Mouse (Mus musculus) neural tube, embryonic 14.5 days (tissue): ENCODE measurements at regions not wholly inside any gene's neighbourhood (a gene's known extent, or its start where the extent isn't known, plus 50 kb on each side); places are given as distances from the start of the nearest gene placed in this dataset.

Experiments used
- ATAC-seq: fragments of 200-750 bp; cut with Nextera tagmentation; 2 replicates; pipeline ENCODE4 v1.8.0; 2017; ENCODE audit warnings: low read depth, mild to moderate bottlenecking, moderate TSS enrichment, moderate library complexity
- H3K27ac ChIP-seq: fragments of 300-500 bp; sonication (generic); 2 replicates; pipeline ENCODE4 v1.5.1; 2014; ENCODE audit warnings: low read depth, mild to moderate bottlenecking, control low read depth, low read length, moderate library complexity, mixed read lengths
- H3K27me3 ChIP-seq: fragments of 300-500 bp; sonication (generic); 2 replicates; pipeline ENCODE4 v1.6.1; 2014; ENCODE audit warnings: low read length; ENCODE audit not compliant: control insufficient read depth, insufficient read depth
- H3K36me3 ChIP-seq: fragments of 300-500 bp; sonication (generic); 2 replicates; pipeline ENCODE4 v1.6.1; 2014; ENCODE audit warnings: low read length, mixed read lengths; ENCODE audit not compliant: control insufficient read depth, insufficient read depth
- H3K4me1 ChIP-seq: fragments of 300-500 bp; sonication (generic); 2 replicates; pipeline ENCODE4 v1.6.1; 2014; ENCODE audit warnings: low read length; ENCODE audit not compliant: control insufficient read depth, insufficient read depth
- H3K4me2 ChIP-seq: fragments of 300-500 bp; sonication (generic); 2 replicates; pipeline ENCODE4 v1.6.1; 2014; ENCODE audit warnings: mild to moderate bottlenecking, low read depth, low read length, control low read depth
- H3K4me3 ChIP-seq: fragments of 300-500 bp; sonication (generic); 2 replicates; pipeline ENCODE4 v1.5.1; 2014; ENCODE audit warnings: low read depth, low read length, control low read depth, mixed read lengths
- H3K9ac ChIP-seq: fragments of 300-500 bp; sonication (generic); replicated peaks from 2 replicates; pipeline ENCODE4 v1.6.1; 2014; ENCODE audit warnings: low read depth, mild to moderate bottlenecking, control low read depth, low read length, mixed read lengths
- H3K9me3 ChIP-seq: fragments of 300-500 bp; sonication (generic); 2 replicates; pipeline ENCODE4 v1.6.1; 2016; ENCODE audit warnings: low read length; ENCODE audit not compliant: control insufficient read depth
- WGBS: fragments of 180-500 bp; shearing (Covaris S2); extraction: QIAGEN DNeasy Blood & Tissue Kit; methylation state at CpG from one replicate; pipeline ENCODE4 v1.1.7; 2014; 5-methylcytosine and 5-hydroxymethylcytosine counted together

- Histone ChIP-seq H3K27ac (no peak overlapping the region), H3K9ac (no peak overlapping the region), H3K9me3 (no peaks in the 10 kb centered on the region), H3K36me3 (no peaks in the 10 kb centered on the region), H3K4me2 (no peak overlapping the region), H3K4me3 (no peak overlapping the region), H3K27me3 (no peaks in the 10 kb centered on the region), H3K4me1 (no peaks in the 10 kb centered on the region)
- WGBS: 89% methylated on average over 3 of the region's 3 CpGs
- ATAC-seq: no peak
Measured at GRCm38 (mm10) chr16:84394895-84395294, 120.0 kb upstream of the A730009L09Rik start.

DNA sequence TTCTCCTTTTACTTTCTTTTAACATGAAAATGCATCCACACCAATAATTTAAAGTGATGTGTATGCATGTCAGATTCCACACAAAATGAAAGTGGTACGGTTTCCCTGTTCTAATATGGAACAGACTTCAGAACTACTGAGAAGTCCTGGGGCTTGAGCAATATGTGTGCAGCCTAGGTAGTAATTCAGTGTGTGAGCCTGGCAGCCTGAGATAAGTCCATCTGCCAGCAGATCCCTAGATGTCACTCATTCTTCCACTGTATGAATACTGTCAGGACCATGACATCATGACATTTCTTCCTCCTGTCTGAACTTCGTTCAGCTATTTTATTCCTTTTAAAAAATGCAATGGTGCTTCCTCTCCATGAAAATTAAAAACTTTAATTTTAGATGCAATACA lies 93.3 kb upstream of the A730009L09Rik start:
- no peaks in the 10 kb centered on the region for H3K9me3 ChIP-seq
- no peak overlapping the region for H3K4me2 ChIP-seq
- no peak overlapping the region for H3K27ac ChIP-seq
- no peak overlapping the region for H3K4me3 ChIP-seq
- 86% methylated on average over 2 of the region's 2 CpGs for WGBS
- H3K4me1 ChIP-seq: no peaks in the 10 kb centered on the region
- no peak overlapping the region for H3K9ac ChIP-seq
- no peak for ATAC-seq
- H3K36me3 ChIP-seq: no peaks in the 10 kb centered on the region
- no peaks in the 10 kb centered on the region for H3K27me3 ChIP-seq

DNA sequence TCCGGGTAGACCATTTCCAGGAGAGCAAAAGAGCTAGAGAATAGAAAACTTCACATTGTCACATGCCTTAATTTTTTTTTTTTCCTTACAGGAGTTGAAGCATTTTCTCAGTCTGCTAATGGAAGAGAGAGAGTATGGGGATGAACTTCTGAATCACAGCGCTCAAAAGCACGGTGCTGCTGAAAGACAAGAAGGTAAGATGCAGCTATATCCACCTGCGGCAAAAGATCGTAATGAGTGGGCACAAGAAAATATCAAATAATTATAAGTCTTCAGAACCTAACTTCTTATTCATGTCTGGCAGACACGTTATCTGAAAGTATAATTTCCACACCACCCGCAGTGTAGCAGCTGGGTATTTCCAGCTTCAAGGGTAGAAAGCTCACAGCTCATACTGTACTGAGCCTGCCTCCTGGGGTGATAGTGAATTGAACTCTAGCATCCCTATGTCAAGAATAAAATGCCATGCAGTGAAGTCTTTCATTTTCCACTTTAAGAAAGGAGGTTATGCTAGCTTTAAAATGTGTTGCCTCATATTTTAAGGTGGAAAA lies 87.9 kb upstream of the A730009L09Rik start:
- 78% methylated on average over 7 of the region's 7 CpGs for WGBS
- ATAC-seq: no peak
- Histone ChIP-seq H3K4me2 (no peak overlapping the region), H3K36me3 (no peaks in the 10 kb centered on the region), H3K27ac (no peak overlapping the region), H3K27me3 (no peaks in the 10 kb centered on the region), H3K9me3 (no peaks in the 10 kb centered on the region), H3K9ac (no peak overlapping the region), H3K4me1 (no peaks in the 10 kb centered on the region), H3K4me3 (no peak overlapping the region)

- H3K36me3 ChIP-seq: no peaks in the 10 kb centered on the region
- no peak overlapping the region for H3K4me3 ChIP-seq
- no peaks in the 10 kb centered on the region for H3K9me3 ChIP-seq
- no peaks in the 10 kb centered on the region for H3K27me3 ChIP-seq
- H3K27ac ChIP-seq: no peak overlapping the region
- H3K4me1 ChIP-seq: no peaks in the 10 kb centered on the region
- no peak overlapping the region for H3K9ac ChIP-seq
- 85% methylated on average over 2 of the region's 2 CpGs for WGBS
- no peak for ATAC-seq
- no peak overlapping the region for H3K4me2 ChIP-seq
Measured at GRCm38 (mm10) chr16:84456596-84456995, 58.3 kb upstream of the A730009L09Rik start.

DNA sequence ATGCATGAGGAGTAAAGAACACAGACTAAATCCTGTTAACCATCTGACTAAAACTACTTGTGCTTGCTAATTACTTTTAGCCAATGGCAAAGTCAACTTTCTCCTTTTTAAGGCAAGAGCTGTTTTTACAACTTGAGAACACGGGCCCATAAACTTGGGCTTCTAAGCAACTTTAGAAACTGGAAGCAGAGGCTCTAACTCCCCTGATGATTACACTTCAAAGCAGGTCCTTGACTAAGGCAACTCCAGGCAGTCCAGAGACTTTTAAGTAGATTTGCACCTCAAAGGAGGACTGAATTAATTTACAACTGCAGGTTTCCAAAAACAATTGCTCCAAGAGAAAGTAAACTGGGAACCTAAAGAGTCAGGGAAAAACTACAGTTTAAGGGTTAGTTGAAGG lies 52.8 kb upstream of the A730009L09Rik start:
- H3K4me2 ChIP-seq: no peak overlapping the region
- 0% methylated on average over 1 of the region's 1 CpGs for WGBS
- no peaks in the 10 kb centered on the region for H3K27me3 ChIP-seq
- no peaks in the 10 kb centered on the region for H3K4me1 ChIP-seq
- H3K4me3 ChIP-seq: no peak overlapping the region
- no peaks in the 10 kb centered on the region for H3K9me3 ChIP-seq
- no peak overlapping the region for H3K27ac ChIP-seq
- no peak for ATAC-seq
- no peak overlapping the region for H3K9ac ChIP-seq
- no peaks in the 10 kb centered on the region for H3K36me3 ChIP-seq
